Mouse (Mus musculus) MEL (cell line): Measurements from ENCODE around the gene Gimap7.

Experiments
- CHD1 ChIP-seq: IDR thresholded peaks from 2 replicates; pipeline ENCODE4 v1.6.1; 2012; ENCODE audit warnings: low read depth, mild to moderate bottlenecking, inconsistent platforms, low read length, improper control_type of control experiment
- CTCF ChIP-seq, 3 experiments: IDR thresholded peaks in 2 of 3; conservative IDR thresholded peaks in 1 of 3; 2 replicates each; pipeline ENCODE4 v1.5.1; 2011 to 2012; ENCODE audit warnings: low read length in 3 of 3, low read depth in 2 of 3, mild to moderate bottlenecking in 2 of 3, improper control_type of control experiment in 1 of 3, inconsistent platforms in 1 of 3, mixed read lengths in 1 of 3, moderate library complexity in 1 of 3; ENCODE audit not compliant: control insufficient read depth in 1 of 3, insufficient read depth in 1 of 3, poor library complexity in 1 of 3, severe bottlenecking in 1 of 3
- EP300 ChIP-seq, 2 experiments: IDR thresholded peaks; 2 replicates each; pipeline ENCODE4 v1.6.1; 2011; ENCODE audit warnings: improper control_type of control experiment in 2 of 2, low read length in 2 of 2, low read depth in 1 of 2, mild to moderate bottlenecking in 1 of 2
- GABPA ChIP-seq: IDR thresholded peaks from 2 replicates; pipeline ENCODE4 v1.6.1; 2012; ENCODE audit warnings: low read depth, mild to moderate bottlenecking, inconsistent platforms, low read length, improper control_type of control experiment, moderate library complexity
- GATA1 ChIP-seq: IDR thresholded peaks from 2 replicates; pipeline ENCODE4 v1.6.1; 2011; ENCODE audit warnings: low read depth, low read length, improper control_type of control experiment
- MAX ChIP-seq: IDR thresholded peaks from 2 replicates; pipeline ENCODE4 v1.6.1; 2011; ENCODE audit warnings: low read length, improper control_type of control experiment
- NRF1 ChIP-seq: IDR thresholded peaks from 2 replicates; pipeline ENCODE4 v1.6.1; 2014; ENCODE audit warnings: low read depth, mild to moderate bottlenecking, inconsistent platforms, low read length, improper control_type of control experiment, moderate library complexity; ENCODE audit not compliant: poor library complexity, insufficient read depth, severe bottlenecking
- POLR2A ChIP-seq, 2 experiments: IDR thresholded peaks; 2 replicates each; pipeline ENCODE4 v1.6.1; 2011 to 2012; ENCODE audit warnings: low read length in 2 of 2, mild to moderate bottlenecking in 2 of 2, control low read depth in 1 of 2, improper control_type of control experiment in 1 of 2, low read depth in 1 of 2, moderate library complexity in 1 of 2; ENCODE audit not compliant: control insufficient read depth in 1 of 2, insufficient read depth in 1 of 2, poor library complexity in 1 of 2
- POLR2AphosphoS2 ChIP-seq: IDR thresholded peaks from 2 replicates; pipeline ENCODE4 v1.6.1; 2011; ENCODE audit warnings: low read length, improper control_type of control experiment
- POLR2AphosphoS5 ChIP-seq: IDR thresholded peaks from 2 replicates; pipeline ENCODE4 v1.6.1; 2012; ENCODE audit warnings: low read depth, borderline replicate concordance, mild to moderate bottlenecking, inconsistent platforms, low read length, moderate library complexity, mixed read lengths
- TAL1 ChIP-seq: IDR thresholded peaks from 2 replicates; pipeline ENCODE4 v1.6.1; 2012; ENCODE audit warnings: mild to moderate bottlenecking, inconsistent platforms, low read length, moderate library complexity, mixed read lengths
- USF1 ChIP-seq: IDR thresholded peaks from 2 replicates; pipeline ENCODE4 v1.6.1; 2014; ENCODE audit warnings: low read depth, mild to moderate bottlenecking, inconsistent platforms, low read length, improper control_type of control experiment, moderate library complexity
- ZNF384 ChIP-seq: IDR thresholded peaks from 2 replicates; pipeline ENCODE4 v1.6.1; 2012; ENCODE audit warnings: low read depth, mild to moderate bottlenecking, inconsistent platforms, low read length, improper control_type of control experiment

DNA sequence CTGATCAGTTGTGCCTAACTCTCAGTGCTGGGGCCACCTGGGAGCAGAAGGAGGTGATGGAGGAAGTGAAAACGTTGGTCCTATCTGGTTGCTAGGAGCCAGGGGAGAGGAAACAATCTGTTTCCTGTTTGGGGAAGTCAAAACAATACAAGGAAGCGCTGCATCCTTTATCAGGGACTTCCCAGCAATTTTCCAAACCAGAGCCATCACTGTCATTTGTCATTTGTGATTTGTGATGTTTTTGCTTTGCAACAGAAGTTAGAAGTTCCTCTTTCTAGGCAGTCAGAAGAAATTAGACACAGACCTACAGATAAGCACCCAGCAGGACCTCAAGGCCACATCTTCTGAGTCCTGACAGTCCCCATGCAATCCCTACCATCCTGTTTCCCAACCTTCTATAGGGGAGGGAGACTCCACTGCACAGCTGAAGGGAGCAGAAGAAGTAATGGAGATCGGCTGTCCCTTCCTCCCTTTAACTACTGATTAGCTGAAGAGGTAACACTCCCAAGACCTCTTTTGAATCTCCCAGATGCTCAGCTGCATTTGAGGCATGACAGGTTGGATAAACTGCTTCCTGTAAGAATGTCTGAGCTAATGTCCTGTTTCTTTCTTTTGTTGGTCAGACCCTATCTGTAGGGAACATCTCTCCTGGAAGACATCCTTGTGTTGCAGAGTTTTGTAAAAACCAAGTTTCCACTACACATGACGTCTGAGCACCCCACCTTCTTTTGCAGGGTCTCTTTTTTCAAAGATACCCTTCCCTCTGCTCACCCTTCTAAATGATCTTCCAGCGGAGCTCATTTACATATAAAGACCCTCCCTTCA is 18.0 kb upstream of the Gimap7 start:
- TF ChIP-seq MAX (no peak), GABPA (no peak), GATA1 (no peak), POLR2AphosphoS5 (no peak), POLR2A (IDR thresholded peaks at IDR 0.05; ENCODE audit: control insufficient read depth in 1 of 2, insufficient read depth in 1 of 2, low read depth in 1 of 2, low read length in 2 of 2, poor library complexity in 1 of 2) (no peak), USF1 (no peak), EP300 (IDR thresholded peaks at IDR 0.05; ENCODE audit: low read depth in 1 of 2, low read length in 2 of 2) (no peak), CTCF (IDR thresholded peaks at IDR 0.05 in 2 of 3, conservative IDR thresholded peaks at IDR 0.05 in 1 of 3; ENCODE audit: control insufficient read depth in 1 of 3, insufficient read depth in 1 of 3, low read depth in 2 of 3, low read length in 3 of 3, poor library complexity in 1 of 3, severe bottlenecking in 1 of 3) (no peak), POLR2AphosphoS2 (no peak), TAL1 (no peak), CHD1 (no peak), ZNF384 (no peak), NRF1 (no peak)
